Mouse (Mus musculus) bone marrow, adult 2 months (tissue): ENCODE data around the gene Rnf24.

ENCODE experiments used
- CTCF ChIP-seq: fragments of 200-500 bp; IDR thresholded peaks from 2 replicates; pipeline ENCODE4 v1.5.1; 2011; ENCODE audit warnings: low read length, control low read depth; ENCODE audit not compliant: control insufficient read depth, insufficient read depth
- POLR2A ChIP-seq: fragments of 200-500 bp; IDR thresholded peaks from 2 replicates; pipeline ENCODE4 v1.6.1; 2011; ENCODE audit warnings: low read depth, mild to moderate bottlenecking, control low read depth, low read length, borderline replicate concordance; ENCODE audit not compliant: control insufficient read depth

DNA sequence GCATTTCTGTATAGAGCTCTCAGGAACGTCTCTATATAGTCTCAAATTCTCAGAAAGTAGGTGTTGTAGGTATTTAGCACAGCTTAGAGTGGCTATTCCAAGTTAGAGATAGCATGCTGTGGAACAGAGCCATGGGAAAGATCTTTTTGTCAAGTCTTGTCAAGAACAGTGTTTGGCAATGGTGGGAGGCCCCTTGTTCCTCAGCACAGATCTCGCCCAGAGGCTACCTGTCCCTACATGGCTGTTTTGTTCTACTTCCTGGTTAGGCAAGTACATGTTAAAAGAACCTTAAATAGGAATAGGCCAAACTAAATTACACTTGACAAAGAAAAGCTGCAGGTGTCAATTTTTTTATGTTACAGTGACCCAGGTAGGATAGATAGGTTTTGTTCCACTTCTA lies 52.2 kb downstream of the Rnf24 start:
- TF ChIP-seq CTCF, result no peak
- TF ChIP-seq POLR2A, result no peak
